Mouse (Mus musculus): ENCODE results near the gene Pclaf. TPM values are rescaled to one million over a fixed set of nuclear protein-coding genes. Genes with fewer than 3 reads are reported as not detected.

The Pclaf gene
- total RNA-seq, 2 experiments from 2014 or later: 1.5 to 3.7 TPM

Other genes starting within 250 kb of the Pclaf start
- gene Oaz2, start 222.2 kb upstream of the Pclaf start, total RNA-seq (2021): 100 to 1,000 TPM; 213 to 221 TPM
- 10 to 100 TPM; 44.8 to 48.6 TPM for gene Zfp609, start 62.7 kb upstream of the Pclaf start, total RNA-seq (2021)
- 10 to 100 TPM; 39.5 to 42.6 TPM for gene Trip4, start 18.6 kb downstream of the Pclaf start, total RNA-seq (2021)
- 10 to 100 TPM; 45.4 to 46.0 TPM for gene Csnk1g1, start 18.7 kb downstream of the Pclaf start, total RNA-seq (2021)
- 100 to 1,000 TPM; 252 to 276 TPM for gene Ppib, start 170.0 kb downstream of the Pclaf start, total RNA-seq (2021)
- 1 to 10 TPM; 7.2 to 9.0 TPM for gene Snx22, start 179.5 kb downstream of the Pclaf start, total RNA-seq (2021)
- 10 to 100 TPM; 68.5 to 70.6 TPM for gene Snx1, start 236.3 kb downstream of the Pclaf start, total RNA-seq (2021)
- 10 to 100 TPM; 25.7 to 26.2 TPM for gene Ciao2a, start 236.4 kb downstream of the Pclaf start, total RNA-seq (2021)